ENCODE assay signal across 1 mouse cellular context in genomic region chr10:94947915-94948675, GRCm38 (mm10).
A peak's percentile ranks its signal among the peaks of the same experiment; 100 is the strongest.
TF ChIP-seq lines count a peak whose summit lies in the region.

No protein-coding gene starts in this region.

TF ChIP-seq in MEL, 35 proteins besides CTCF, POLR2A, EP300 and RAD21 (continued from another document):
- TF ChIP-seq MYB (IDR thresholded peaks at IDR 0.05; ENCODE audit: low read depth, low read length) (no peak; the same call in 1 of the 2 replicates), ETS1 (IDR thresholded peaks at IDR 0.05; ENCODE audit: low read depth, low read length) (peak; percentile 73), HCFC1 (IDR thresholded peaks at IDR 0.05; ENCODE audit: low read depth, low read length) (0 out of 2 replicates have a peak, but pooled peaks have one; percentile 36), TBP (IDR thresholded peaks at IDR 0.05; ENCODE audit: low read depth, low read length) (0 out of 2 replicates have a peak, but pooled peaks have one; percentile 12)
TF ChIP-seq in MEL: peak in this region for 11.
